Mouse (Mus musculus) embryonic facial prominence, embryonic 11.5 days (tissue): ENCODE data around the gene Ints6. TPM values are rescaled to one million over a fixed set of nuclear protein-coding genes. Genes with fewer than 3 reads are reported as not detected.

Experiments
- ATAC-seq: fragments of 200-750 bp; cut with Nextera tagmentation; replicated peaks from 2 replicates; pipeline ENCODE4 v1.8.0; 2017; ENCODE audit warnings: low read depth; ENCODE audit not compliant: insufficient number of reproducible peaks, low FRiP score, low TSS enrichment
- DNase-seq: peaks from one replicate; pipeline ENCODE4 v3.0.0-alpha.2; 2015; ENCODE audit warnings: low spot score
- H3K27ac ChIP-seq: fragments of 300-500 bp; sonication (generic); replicated peaks from 2 replicates; pipeline ENCODE4 v1.5.1; 2014; ENCODE audit warnings: mild to moderate bottlenecking, low read depth, low read length, control low read depth
- H3K27me3 ChIP-seq: fragments of 300-500 bp; sonication (generic); 2 replicates; pipeline ENCODE4 v1.6.1; 2014; ENCODE audit warnings: mild to moderate bottlenecking, low read length, moderate library complexity, mixed read lengths; ENCODE audit not compliant: control insufficient read depth, insufficient read depth
- H3K36me3 ChIP-seq: fragments of 300-500 bp; sonication (generic); replicated peaks from 2 replicates; pipeline ENCODE4 v1.6.1; 2014; ENCODE audit warnings: low read depth, mild to moderate bottlenecking, low read length, moderate library complexity, mixed read lengths; ENCODE audit not compliant: control insufficient read depth, insufficient read depth
- H3K4me1 ChIP-seq: fragments of 300-500 bp; sonication (generic); 2 replicates; pipeline ENCODE4 v1.6.1; 2014; ENCODE audit warnings: low read length, mixed read lengths; ENCODE audit not compliant: control insufficient read depth, insufficient read depth
- H3K4me2 ChIP-seq: fragments of 300-500 bp; sonication (generic); 2 replicates; pipeline ENCODE4 v1.6.1; 2014; ENCODE audit warnings: low read depth, mild to moderate bottlenecking, control low read depth, low read length, moderate library complexity
- H3K4me3 ChIP-seq: fragments of 300-500 bp; sonication (generic); 2 replicates; pipeline ENCODE4 v1.5.1; 2014; ENCODE audit warnings: low read depth, low read length, control low read depth
- H3K9ac ChIP-seq: fragments of 300-500 bp; sonication (generic); replicated peaks from 2 replicates; pipeline ENCODE4 v1.6.1; 2014; ENCODE audit warnings: mild to moderate bottlenecking, control low read depth, low read length
- H3K9me3 ChIP-seq: fragments of 300-500 bp; sonication (generic); replicated peaks from 2 replicates; pipeline ENCODE4 v1.6.1; 2016; ENCODE audit warnings: mild to moderate bottlenecking, low read length, inconsistent platforms, mixed read lengths; ENCODE audit not compliant: control insufficient read depth
- WGBS: fragments of 180-500 bp; shearing (Covaris S2); extraction: QIAGEN DNeasy Blood & Tissue Kit; methylation state at CpG from one replicate; pipeline ENCODE4 v1.1.7; 2014; 5-methylcytosine and 5-hydroxymethylcytosine counted together
- polyA plus RNA-seq: library from polyadenylated mRNA; unstranded; fragments of >200 nt; fragmentation: Nextera tagmentation; extraction: Ambion mirVana; gene quantifications from 2 replicates; pipeline ENCODE4 v1.2.1, GENCODE M21; 2014

The Ints6 gene
- polyA plus RNA-seq, 1 experiment from 2014 or later: 24.2 TPM

DNA sequence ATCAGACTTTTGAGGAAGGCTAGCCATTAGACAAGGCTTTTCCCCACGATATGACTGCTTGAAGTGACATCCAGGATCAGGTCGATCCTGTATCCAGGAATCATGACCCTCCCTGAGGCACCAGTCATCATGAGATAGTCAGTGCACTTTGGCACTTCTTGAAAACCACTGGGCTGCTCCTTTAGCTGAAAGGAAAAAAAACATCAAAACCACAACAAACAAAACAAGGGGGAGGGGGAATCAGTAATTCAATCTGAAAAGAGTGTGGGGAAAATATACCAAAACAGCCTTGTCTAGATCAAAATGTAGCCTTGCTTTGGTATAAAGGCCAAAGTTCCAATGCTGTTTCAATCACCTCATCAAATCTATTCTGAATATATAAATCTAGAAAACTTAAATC, 27.3 kb downstream of the Ints6 start:
- no peaks in the 10 kb centered on the region for H3K4me1 ChIP-seq
- H3K4me3 ChIP-seq: no peak overlapping the region
- H3K4me2 ChIP-seq: no peak overlapping the region
- DNase-seq (no peak), ATAC-seq (no peak)
- no peak overlapping the region for H3K27ac ChIP-seq
- H3K9ac ChIP-seq: no peak overlapping the region
- H3K27me3 ChIP-seq: no peaks in the 10 kb centered on the region
- H3K36me3 ChIP-seq: no peaks in the 10 kb centered on the region; the same call in 1 of the 2 replicates
- WGBS: 85% methylated on average over 2 of the region's 2 CpGs
- H3K9me3 ChIP-seq: no peaks in the 10 kb centered on the region

DNA sequence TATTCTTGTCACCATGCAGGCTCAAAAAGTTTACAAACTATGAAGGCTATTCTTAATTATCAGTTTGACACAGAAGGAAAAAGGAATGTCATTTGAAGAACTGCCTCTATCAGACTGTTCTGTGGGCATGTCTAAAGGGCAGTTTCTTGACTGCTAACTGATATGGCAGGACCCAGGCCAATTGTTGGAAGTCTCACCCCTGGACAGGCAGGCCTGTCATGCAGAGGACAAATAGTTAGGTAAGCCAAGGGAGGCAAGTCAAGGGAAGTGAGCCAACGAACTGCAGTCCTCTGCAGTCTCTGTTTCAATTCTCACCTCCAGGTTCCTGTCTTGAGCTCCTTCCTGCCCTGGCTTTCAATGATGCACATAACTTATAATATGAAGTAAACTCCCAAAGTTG, 29.1 kb downstream of the Ints6 start:
- Histone ChIP-seq H3K9ac (no peak overlapping the region), H3K4me2 (no peak overlapping the region), H3K36me3 (no peaks in the 10 kb centered on the region; the same call in 1 of the 2 replicates), H3K27me3 (no peaks in the 10 kb centered on the region), H3K4me3 (no peak overlapping the region), H3K9me3 (no peaks in the 10 kb centered on the region), H3K27ac (no peak overlapping the region), H3K4me1 (no peaks in the 10 kb centered on the region)
- 80% methylated on average over 1 of the region's 1 CpGs for WGBS
- no peak for DNase-seq
- no peak for ATAC-seq

DNA sequence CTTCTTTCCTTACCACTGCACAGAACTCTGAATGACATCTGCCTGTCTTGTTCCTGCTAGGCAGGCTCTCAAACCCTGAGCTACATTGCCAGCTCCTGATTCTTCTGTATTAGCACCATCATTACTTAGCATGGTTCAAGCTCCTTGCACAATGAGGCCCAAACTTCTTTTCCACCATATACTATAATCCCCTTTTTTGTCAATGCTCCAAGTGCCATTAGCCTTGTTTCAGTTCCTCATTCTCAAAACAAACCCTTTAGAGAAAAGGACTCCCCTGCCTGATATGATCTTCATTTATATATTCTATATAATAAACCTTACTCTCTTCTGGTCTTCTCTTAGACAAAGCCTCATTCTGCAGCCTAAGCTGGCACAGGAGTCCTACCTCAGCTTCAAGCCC, 36.4 kb downstream of the Ints6 start:
- Histone ChIP-seq H3K4me2 (no peak overlapping the region), H3K4me1 (no peaks in the 10 kb centered on the region), H3K27me3 (no peaks in the 10 kb centered on the region), H3K4me3 (no peak overlapping the region), H3K36me3 (no peaks in the 10 kb centered on the region), H3K9ac (no peak overlapping the region), H3K9me3 (no peaks in the 10 kb centered on the region), H3K27ac (no peak overlapping the region)
- DNase-seq (no peak), ATAC-seq (no peak)

DNA sequence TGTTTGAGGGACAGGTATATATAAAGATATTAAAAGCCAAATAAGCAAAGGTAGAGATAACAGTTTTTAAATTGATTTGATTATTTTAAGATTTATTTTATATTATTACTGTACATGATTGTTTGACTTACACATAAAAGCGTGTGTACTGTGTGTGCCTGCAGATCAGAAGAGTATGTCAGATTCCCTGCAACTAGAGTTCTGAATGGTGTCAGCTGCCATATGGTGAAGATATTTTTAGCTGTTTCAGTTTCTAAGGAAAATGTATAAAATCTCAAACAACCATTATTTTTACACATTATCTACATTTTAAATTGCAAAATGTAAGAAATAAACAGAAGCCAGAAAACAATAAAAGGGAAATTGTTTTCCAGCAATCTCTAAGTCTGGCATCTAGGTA, 39.3 kb downstream of the Ints6 start:
- Histone ChIP-seq H3K4me3 (no peak overlapping the region), H3K9me3 (no peaks in the 10 kb centered on the region), H3K27me3 (no peaks in the 10 kb centered on the region), H3K4me1 (no peaks in the 10 kb centered on the region), H3K27ac (no peak overlapping the region), H3K4me2 (no peak overlapping the region), H3K36me3 (no peaks in the 10 kb centered on the region), H3K9ac (no peak overlapping the region)
- DNase-seq (no peak), ATAC-seq (no peak)
- WGBS: 97% methylated on average over 1 of the region's 1 CpGs

DNA sequence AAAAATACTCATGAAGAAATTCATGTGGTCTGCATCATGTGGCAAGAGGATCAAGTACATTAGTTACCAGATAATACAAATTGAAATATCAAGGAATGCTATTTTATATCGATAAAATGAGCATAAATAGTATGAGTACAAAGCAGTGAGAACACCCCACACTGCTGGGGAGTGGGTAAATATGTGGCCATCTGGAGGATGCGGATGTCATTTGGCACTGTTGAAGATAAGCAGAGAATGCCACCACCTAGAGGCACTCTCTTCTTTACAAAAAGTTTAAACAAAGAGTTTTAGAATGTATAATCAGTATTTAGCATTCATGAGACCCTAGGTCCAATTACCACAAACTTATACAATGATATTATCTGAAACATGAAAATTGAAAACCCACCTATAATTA, 42.8 kb downstream of the Ints6 start:
- Histone ChIP-seq H3K4me1 (no peaks in the 10 kb centered on the region), H3K4me3 (no peak overlapping the region), H3K27ac (no peak overlapping the region), H3K36me3 (peaks cover 2% of the 10 kb centered on the region; the same call in 1 of the 2 replicates), H3K27me3 (no peaks in the 10 kb centered on the region), H3K4me2 (no peak overlapping the region), H3K9me3 (no peaks in the 10 kb centered on the region), H3K9ac (no peak overlapping the region)
- ATAC-seq (no peak), DNase-seq (no peak)
- 89% methylated on average over 2 of the region's 2 CpGs for WGBS

DNA sequence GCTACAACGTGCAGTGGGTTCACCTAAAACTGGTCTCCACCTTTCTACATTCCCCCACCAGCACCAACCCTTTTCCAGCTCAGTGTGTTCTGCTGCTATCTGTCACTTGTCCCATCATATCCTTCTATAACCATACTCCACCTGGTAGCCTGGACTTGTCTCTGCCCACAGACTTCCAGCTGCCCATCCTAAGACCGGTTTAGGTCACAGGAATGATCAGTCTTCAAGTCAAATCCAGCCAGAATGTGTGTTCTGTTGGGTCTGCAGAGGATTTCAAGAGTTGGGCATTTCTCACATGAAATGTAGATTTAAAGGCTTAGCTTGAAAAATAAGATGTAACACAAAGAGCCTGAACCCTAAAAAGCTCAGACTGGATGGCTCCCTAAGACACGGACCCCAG, 87.3 kb downstream of the Ints6 start:
- DNase-seq (no peak), ATAC-seq (no peak)
- H3K4me3 ChIP-seq: no peak overlapping the region
- no peaks in the 10 kb centered on the region for H3K27me3 ChIP-seq
- no peaks in the 10 kb centered on the region for H3K36me3 ChIP-seq
- H3K9me3 ChIP-seq: no peaks in the 10 kb centered on the region
- no peaks in the 10 kb centered on the region for H3K4me1 ChIP-seq
- H3K4me2 ChIP-seq: no peak overlapping the region
- H3K9ac ChIP-seq: no peak overlapping the region
- H3K27ac ChIP-seq: no peak overlapping the region
- 84% methylated on average over 3 of the region's 3 CpGs for WGBS

DNA sequence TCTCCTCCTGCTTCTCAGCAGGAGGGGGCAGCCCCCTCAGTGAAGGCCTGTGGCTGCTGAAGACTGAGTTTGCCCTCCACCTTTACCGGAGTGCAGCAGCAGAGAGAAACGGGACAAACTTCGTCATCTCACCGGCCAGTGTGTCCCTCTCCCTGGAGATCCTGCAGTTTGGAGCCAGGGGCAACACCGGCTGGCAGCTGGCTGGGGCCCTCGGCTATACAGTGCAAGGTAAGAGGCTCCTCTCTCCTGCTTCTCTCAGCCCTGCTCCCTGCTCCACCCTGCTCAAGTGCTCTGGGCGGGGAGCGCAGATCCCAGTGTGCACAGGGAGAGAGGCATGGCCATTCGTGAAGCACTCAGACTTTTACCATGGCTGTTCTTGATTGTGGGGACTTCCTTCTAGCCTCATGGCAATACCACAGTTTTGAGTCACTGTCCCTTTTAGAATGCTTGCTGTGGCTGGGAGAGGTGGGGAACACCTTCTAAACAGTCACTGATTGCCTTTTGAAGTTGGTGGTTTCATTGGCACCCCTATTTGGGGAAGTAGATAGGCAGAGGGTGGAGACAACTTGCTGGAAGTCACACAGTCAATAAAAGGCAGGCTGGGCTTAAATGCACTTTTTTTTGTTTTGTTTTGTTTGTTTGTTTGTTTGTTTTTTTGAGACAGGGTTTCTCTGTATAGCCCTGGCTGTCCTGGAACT, 95.8 kb downstream of the Ints6 start:
- H3K4me1 ChIP-seq: no peaks in the 10 kb centered on the region
- H3K4me3 ChIP-seq: no peak overlapping the region
- no peaks in the 10 kb centered on the region for H3K27me3 ChIP-seq
- H3K9me3 ChIP-seq: no peaks in the 10 kb centered on the region
- WGBS: 51% methylated on average over 9 of the region's 9 CpGs
- no peaks in the 10 kb centered on the region for H3K36me3 ChIP-seq
- ATAC-seq: no peak
- DNase-seq: no peak
- H3K9ac ChIP-seq: no peak overlapping the region
- no peak overlapping the region for H3K4me2 ChIP-seq
- no peak overlapping the region for H3K27ac ChIP-seq

DNA sequence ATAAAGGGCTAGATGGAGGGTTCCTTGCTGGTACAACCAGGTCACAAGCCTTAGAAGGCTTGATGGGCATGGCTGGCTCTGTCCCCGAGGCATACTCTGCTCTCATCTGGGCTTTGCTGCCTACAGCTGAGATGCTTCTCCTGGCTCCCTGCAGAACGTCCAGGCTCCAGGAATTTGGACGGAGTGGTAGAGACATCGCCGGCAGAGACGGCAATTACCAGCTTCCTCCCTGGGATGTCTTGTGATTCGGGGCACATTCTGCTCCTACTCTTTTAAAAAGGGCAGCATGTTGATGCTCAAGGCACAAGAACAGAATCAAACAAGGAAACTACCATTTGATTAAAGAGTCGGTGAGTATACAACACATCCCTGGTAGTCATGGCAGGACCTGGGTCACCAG, 97.6 kb downstream of the Ints6 start, which contains the start of gene Serpine3:
Gene Serpine3, plus strand, starts transcription at position 301 of the 400 bp plus-strand sequence.
- Histone ChIP-seq H3K9ac (no peak within 1 kb of the TSS), H3K27ac (no peak within 1 kb of the TSS), H3K27me3 (no peaks in the 10 kb centered on the region), H3K4me3 (no peak within 1 kb of the TSS), H3K4me2 (no peak within 1 kb of the TSS), H3K9me3 (no peaks in the 10 kb centered on the region), H3K4me1 (no peaks in the 10 kb centered on the region), H3K36me3 (no peaks in the 10 kb centered on the region)
- ATAC-seq (no peak), DNase-seq (no peak)
- 71% methylated on average over 8 of the region's 8 CpGs for WGBS
